Mouse (Mus musculus): ENCODE data around the gene Prcd.

GRCm38 (mm10) chr11:116661948-116662377, 8.6 kb downstream of the Prcd start:
- TF ChIP-seq CTCF (IDR thresholded peaks at IDR 0.05) (no peak), EP300 (IDR thresholded peaks at IDR 0.05) (no peak)
